Mouse (Mus musculus) ES-E14 (cell line): ENCODE data around the gene Ank3. TPM values are rescaled to one million over a fixed set of nuclear protein-coding genes. Genes with fewer than 3 reads are reported as not detected.

ENCODE experiments used
- DNase-seq: peaks from one replicate; pipeline ENCODE4 v3.0.0-alpha.2; 2013; ENCODE audit warnings: low read depth, low spot score
- H3K27ac ChIP-seq: 2 replicates; pipeline ENCODE4 v1.5.1; 2012; ENCODE audit warnings: low read depth, mild to moderate bottlenecking, low read length, moderate library complexity, mixed read lengths; ENCODE audit not compliant: poor library complexity, insufficient read depth, severe bottlenecking
- H3K36me3 ChIP-seq: 2 replicates; pipeline ENCODE4 v1.6.1; 2012; ENCODE audit warnings: mild to moderate bottlenecking, low read length, moderate library complexity, mixed read lengths; ENCODE audit not compliant: control insufficient read depth, poor library complexity, insufficient read depth, severe bottlenecking
- H3K4me1 ChIP-seq, 2 experiments: fragments of 150-350 bp in 1 of 2; sonication (generic) in 1 of 2; 2 replicates each; pipeline ENCODE4 v1.6.1; 2012; ENCODE audit warnings: low read length in 2 of 2, mild to moderate bottlenecking in 1 of 2, mixed read lengths in 1 of 2; ENCODE audit not compliant: control insufficient read depth in 2 of 2, insufficient read depth in 2 of 2, poor library complexity in 1 of 2
- H3K4me3 ChIP-seq, 2 experiments: fragments of 150-350 bp in 1 of 2; sonication (generic) in 1 of 2; 2 replicates each; pipeline ENCODE4 v1.5.1; 2012; ENCODE audit warnings: low read length in 2 of 2, low read depth in 1 of 2, mild to moderate bottlenecking in 1 of 2, mixed read lengths in 1 of 2; ENCODE audit not compliant: insufficient read depth in 1 of 2, poor library complexity in 1 of 2, severe bottlenecking in 1 of 2
- H3K9ac ChIP-seq: 2 replicates; pipeline ENCODE4 v1.6.1; 2012; ENCODE audit warnings: low read depth, mild to moderate bottlenecking, low read length, mixed read lengths; ENCODE audit not compliant: poor library complexity, insufficient read depth, severe bottlenecking
- H3K9me3 ChIP-seq: fragments of 150-350 bp; sonication (generic); 2 replicates; pipeline ENCODE4 v1.6.1; 2012; ENCODE audit warnings: low read depth, mild to moderate bottlenecking, low read length; ENCODE audit not compliant: control insufficient read depth, insufficient read depth
- CHD2 ChIP-seq: IDR thresholded peaks from 2 replicates; pipeline ENCODE4 v1.6.1; 2014; ENCODE audit warnings: mild to moderate bottlenecking, low read depth, low read length, inconsistent platforms
- HCFC1 ChIP-seq: IDR thresholded peaks from 2 replicates; pipeline ENCODE4 v1.6.1; 2012; ENCODE audit warnings: low read length, inconsistent platforms, borderline replicate concordance; ENCODE audit not compliant: insufficient read depth
- MAFK ChIP-seq: IDR thresholded peaks from 2 replicates; pipeline ENCODE4 v1.6.1; 2014; ENCODE audit warnings: mild to moderate bottlenecking, low read depth, low read length, inconsistent platforms; ENCODE audit not compliant: insufficient read depth
- ZC3H11A ChIP-seq: IDR thresholded peaks from 2 replicates; pipeline ENCODE4 v1.6.1; 2012; ENCODE audit warnings: low read depth, mild to moderate bottlenecking, inconsistent platforms, low read length, borderline replicate concordance
- ZNF384 ChIP-seq: IDR thresholded peaks from 2 replicates; pipeline ENCODE4 v1.6.1; 2012; ENCODE audit warnings: low read depth, low read length, inconsistent platforms
- in situ Hi-C, 2 experiments: fragments of 600-800 bp; cut with MboI; formaldehyde crosslinking; loops; one replicate each; pipeline ENCODE4 v1.15.1; 2025; ENCODE audit warnings: low sequenced_read_pairs in 2 of 2, inconsistent platforms in 1 of 2; ENCODE audit not compliant: unreplicated experiment in 2 of 2
- total RNA-seq: library from RNA; depleted of rRNA; stranded (reverse); fragments of 300-350 nt; gene quantifications from 2 replicates; pipeline ENCODE4 v1.2.3, GENCODE M21; 2012

Gene Ank3
- total RNA-seq, 1 experiment, result 6.5 TPM

DNA sequence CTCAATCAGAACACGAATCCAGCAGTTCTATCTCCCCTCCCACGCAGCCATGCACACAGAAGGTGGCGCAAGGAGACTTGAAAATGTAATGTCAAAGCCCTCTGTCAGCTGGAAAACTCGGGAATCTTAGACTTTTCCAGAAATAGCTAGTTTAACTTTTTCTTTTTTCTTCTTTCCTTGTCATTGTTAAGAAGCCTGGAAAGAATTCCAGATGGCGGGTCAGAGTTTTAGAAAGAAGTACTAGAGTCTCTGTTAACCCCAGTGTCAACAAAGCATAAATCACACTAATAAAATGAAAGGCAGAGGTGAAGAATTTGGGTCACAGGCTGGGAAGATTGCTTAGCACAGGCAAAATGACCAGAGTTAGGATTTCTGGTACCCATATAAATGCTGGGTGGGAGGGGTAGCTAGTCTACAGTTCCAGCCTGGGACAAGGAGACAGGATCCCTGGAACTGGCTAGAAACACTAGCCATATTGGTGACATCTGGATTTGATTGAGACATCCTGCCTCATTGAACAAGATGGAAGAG lies 340.2 kb downstream of the Ank3 start:
- in situ Hi-C loops, result no loop called here
- DNase-seq, result no peak
- H3K27ac ChIP-seq, result no peak overlapping the region

DNA sequence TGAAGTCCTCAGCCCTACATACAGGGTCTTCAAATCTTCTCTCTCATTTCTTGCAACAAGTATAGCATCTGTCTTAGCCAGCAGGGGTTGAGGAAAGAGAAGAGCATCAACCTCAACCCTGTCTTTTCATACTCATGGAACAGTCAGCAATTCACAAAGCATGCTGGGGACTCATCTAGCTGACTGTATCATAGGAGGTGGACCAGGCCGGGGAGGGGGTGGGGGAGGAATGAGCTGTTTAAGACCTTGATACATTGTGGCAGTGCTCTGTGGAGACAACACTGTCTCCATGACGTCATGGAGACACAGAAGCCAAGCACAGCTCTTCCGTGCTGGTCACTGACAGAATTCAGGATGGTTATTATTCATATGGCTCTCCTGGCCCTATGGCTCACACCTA lies 344.0 kb downstream of the Ank3 start:
- Histone ChIP-seq H3K9me3 (no peaks in the 10 kb centered on the region), H3K9ac (no peak overlapping the region), H3K27ac (no peak overlapping the region), H3K4me1 (no peaks in the 10 kb centered on the region), H3K36me3 (no peaks in the 10 kb centered on the region), H3K4me3 (no peak overlapping the region)
- in situ Hi-C loops, result no loop called here
- TF ChIP-seq CHD2 (no peak), HCFC1 (no peak)
- DNase-seq, result no peak

More for the DNA sequence above, 340.2 kb downstream of the Ank3 start:
- TF ChIP-seq HCFC1, result no peak
- H3K4me3 ChIP-seq, result no peak overlapping the region
- no peaks in the 10 kb centered on the region for H3K4me1 ChIP-seq
- H3K9me3 ChIP-seq, result no peaks in the 10 kb centered on the region
- no peaks in the 10 kb centered on the region for H3K36me3 ChIP-seq
- no peak overlapping the region for H3K9ac ChIP-seq

DNA sequence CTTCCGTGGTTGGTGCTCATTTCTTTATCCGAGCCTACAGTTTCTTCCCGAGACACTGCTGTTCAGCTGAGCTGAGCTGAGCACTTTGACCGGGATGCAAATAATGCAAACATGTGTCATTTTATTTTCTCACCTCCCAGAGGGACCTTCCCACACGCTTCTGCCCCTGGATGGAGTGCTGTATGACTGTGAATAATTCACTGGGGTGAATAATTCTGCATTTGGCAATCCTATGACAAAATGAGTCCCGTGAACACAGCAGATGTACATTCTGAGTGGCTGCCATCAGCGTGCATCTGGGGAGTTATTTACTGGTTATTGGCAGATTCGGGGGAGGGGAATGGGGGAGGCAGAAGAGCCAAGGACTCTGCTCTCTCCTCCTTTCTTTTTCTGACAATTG lies 345.6 kb downstream of the Ank3 start:
- no peaks in the 10 kb centered on the region for H3K4me1 ChIP-seq
- no peak overlapping the region for H3K4me3 ChIP-seq
- H3K9ac ChIP-seq, result no peak overlapping the region
- in situ Hi-C loops, result no loop called here
- no peak overlapping the region for H3K27ac ChIP-seq
- no peak for DNase-seq
- H3K9me3 ChIP-seq, result no peaks in the 10 kb centered on the region
- no peaks in the 10 kb centered on the region for H3K36me3 ChIP-seq
- TF ChIP-seq HCFC1 (no peak), MAFK (no peak), CHD2 (no peak), ZC3H11A (no peak), ZNF384 (no peak)

DNA sequence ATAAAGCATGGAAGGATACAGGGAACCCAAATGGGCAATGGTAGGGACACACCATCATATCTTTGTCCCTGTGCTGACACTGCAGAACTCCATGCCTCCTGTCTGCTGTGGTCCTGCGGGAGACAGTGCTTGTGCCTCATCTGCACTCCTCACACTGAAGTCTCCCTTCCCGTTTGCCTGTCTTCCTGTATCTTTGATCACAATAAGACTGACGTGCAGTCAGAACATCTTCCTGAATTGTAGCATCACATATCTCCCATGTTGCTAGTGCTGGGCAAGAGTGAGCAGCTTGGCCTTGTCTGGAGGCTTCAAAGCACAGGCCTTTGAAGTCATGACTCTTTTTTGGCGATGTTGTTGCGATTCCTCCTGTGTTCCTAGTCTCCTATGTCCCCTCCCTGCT lies 346.3 kb downstream of the Ank3 start:
- H3K27ac ChIP-seq, result no peak overlapping the region
- TF ChIP-seq CHD2, result no peak
- no peak for TF ChIP-seq MAFK
- TF ChIP-seq HCFC1, result no peak
- TF ChIP-seq ZC3H11A, result no peak
- no peak for TF ChIP-seq ZNF384
- H3K9me3 ChIP-seq, result no peaks in the 10 kb centered on the region
- H3K9ac ChIP-seq, result no peak overlapping the region
- H3K4me1 ChIP-seq, result no peaks in the 10 kb centered on the region
- in situ Hi-C loops, result no loop called here
- no peak overlapping the region for H3K4me3 ChIP-seq
- DNase-seq, result no peak
- no peaks in the 10 kb centered on the region for H3K36me3 ChIP-seq

DNA sequence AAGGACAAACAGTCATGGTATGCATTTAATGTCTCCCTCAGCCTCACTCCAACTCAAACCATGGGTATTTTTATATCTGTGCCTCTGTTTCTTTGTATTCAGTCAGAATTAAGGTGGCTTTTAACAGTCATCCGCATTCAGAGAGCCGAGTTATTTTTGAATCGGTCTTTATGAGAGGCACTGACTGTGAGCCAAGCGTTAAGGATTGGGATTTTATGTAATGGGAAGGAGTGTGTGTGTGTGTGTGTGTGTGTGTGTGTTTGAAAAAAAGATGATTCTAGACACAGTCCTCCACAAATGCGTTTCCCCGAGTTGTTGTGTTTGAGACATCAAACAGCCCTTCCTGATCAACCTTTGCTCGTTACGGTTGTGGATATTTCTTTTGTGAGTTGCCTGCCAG lies 347.7 kb downstream of the Ank3 start:
- Histone ChIP-seq H3K27ac (no peak overlapping the region), H3K9me3 (no peaks in the 10 kb centered on the region), H3K4me3 (no peak overlapping the region), H3K9ac (no peak overlapping the region), H3K4me1 (no peaks in the 10 kb centered on the region), H3K36me3 (no peaks in the 10 kb centered on the region)
- DNase-seq, result no peak
- TF ChIP-seq ZC3H11A (no peak), HCFC1 (no peak), CHD2 (no peak), MAFK (no peak), ZNF384 (no peak)
- in situ Hi-C loops, result no loop called here
